Mouse (Mus musculus): Measurements from ENCODE around the gene Cyb561.

GRCm38 (mm10) chr11:105913580-105913979 lies 39.6 kb downstream of the Cyb561 start:
- no peak for TF ChIP-seq CTCF (IDR thresholded peaks at IDR 0.05; ENCODE audit: insufficient read depth, low read depth, low read length)
- no peak for TF ChIP-seq POLR2A (IDR thresholded peaks at IDR 0.05; ENCODE audit: insufficient read depth, low read depth, low read length)

Measured in olfactory bulb, adult 2 months (tissue).